In the genomic region with DNA sequence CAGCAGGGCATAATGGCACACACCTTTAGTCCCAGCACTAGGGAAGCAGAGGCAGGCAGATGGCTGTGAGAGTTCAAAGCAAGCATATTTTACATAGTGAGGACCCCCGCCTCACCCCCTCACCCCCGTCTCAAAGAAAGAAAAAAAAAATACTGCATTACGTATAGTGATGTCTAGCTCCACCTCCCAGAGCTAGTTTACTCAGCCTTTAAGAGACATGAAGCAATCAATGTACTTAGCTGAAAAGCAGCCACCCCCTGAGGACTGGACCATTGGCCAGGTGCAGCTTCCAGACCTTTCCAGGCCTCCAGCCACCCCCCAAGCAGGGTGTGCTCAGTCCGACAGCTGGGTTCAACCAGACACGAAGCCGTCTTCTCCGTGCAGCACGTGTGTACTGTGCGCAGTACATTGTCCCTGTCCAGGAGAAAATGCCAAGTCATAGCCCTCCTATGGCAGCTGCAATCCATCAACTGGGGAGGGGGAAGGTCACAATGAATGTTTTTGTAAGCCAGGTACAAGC, we compare ENCODE assay signal across 8 mouse cellular contexts. TPM values are rescaled to one million over a fixed set of nuclear protein-coding genes. Genes with fewer than 3 reads are reported as not detected.
DNase-seq lines count a peak whose midpoint lies in the region; ATAC-seq and TF ChIP-seq lines count a peak whose summit lies in the region.

No protein-coding gene starts in this region.

- peak overlapping the region; percentile 54; the same call in 1 of the 2 replicates for H3K4me3 ChIP-seq in forebrain, embryonic 10.5 days
- peak overlapping the region; percentile 35 for H3K4me3 ChIP-seq in hindbrain, embryonic 16.5 days (ENCODE audit: low read length)
- peak overlapping the region; percentile 61 to 78; a peak in 3 of 4 replicates for H3K4me3 ChIP-seq in liver, embryonic 14.5 days (ENCODE audit: insufficient read depth in 1 of 2, low read depth in 2 of 2, low read length in 2 of 2)
- peak overlapping the region; percentile 31 for H3K4me3 ChIP-seq in midbrain, postnatal 0 days (ENCODE audit: low read depth, low read length)

- peak overlapping the region; percentile 63 for H3K4me2 ChIP-seq in hindbrain, embryonic 16.5 days (ENCODE audit: low read length)
- peak overlapping the region; percentile 79 for H3K4me2 ChIP-seq in liver, embryonic 14.5 days (ENCODE audit: low read depth)
- H3K4me2 ChIP-seq in midbrain, postnatal 0 days (ENCODE audit: low read depth, low read length, poor library complexity, severe bottlenecking), result peak overlapping the region; percentile 45

- H3K9me3 ChIP-seq in forebrain, embryonic 10.5 days, result no peaks in the 10 kb centered on the region
- no peaks in the 10 kb centered on the region for H3K9me3 ChIP-seq in hindbrain, embryonic 16.5 days (ENCODE audit: control insufficient read depth, low read length)
- no peaks in the 10 kb centered on the region for H3K9me3 ChIP-seq in liver, embryonic 14.5 days (ENCODE audit: control insufficient read depth, low read length)
- no peaks in the 10 kb centered on the region for H3K9me3 ChIP-seq in midbrain, postnatal 0 days (ENCODE audit: low read length)

- peak; percentile 10 to 36 for DNase-seq in heart, adult 18-20 months
- DNase-seq in heart, postnatal 25 days (ENCODE audit: low spot score), result no peak
- DNase-seq in forebrain, embryonic 10.5 days (ENCODE audit: extremely low spot score, low spot score), result peak; percentile 21
- peak in 1 of 3 experiments; percentile 24 for DNase-seq in liver, embryonic 14.5 days (ENCODE audit: low read depth in 3 of 3, low spot score in 3 of 3)
- DNase-seq in midbrain, postnatal 0 days (ENCODE audit: low spot score), result peak; percentile 32

- 0 out of 2 replicates have a peak, but pooled peaks have one; percentile 11 for ATAC-seq in cerebellum, adult (ENCODE audit: insufficient number of reproducible peaks, low FRiP score, low TSS enrichment)
- ATAC-seq in hindbrain, embryonic 16.5 days, result peak; percentile 72
- peak; percentile 76 for ATAC-seq in liver, embryonic 14.5 days (ENCODE audit: insufficient read depth)
- ATAC-seq in midbrain, postnatal 0 days (ENCODE audit: low FRiP score), result peak; percentile 55
- no peak for ATAC-seq in monocyte, adult 5-6 weeks (replicated peaks; ENCODE audit: insufficient number of reproducible peaks, low FRiP score, low TSS enrichment, poor library complexity, severe bottlenecking)

- H3K27ac ChIP-seq in forebrain, embryonic 10.5 days, result peak overlapping the region; percentile 88
- H3K27ac ChIP-seq in hindbrain, embryonic 16.5 days (ENCODE audit: low read depth, low read length), result peak overlapping the region; percentile 78
- peak overlapping the region; percentile 83 for H3K27ac ChIP-seq in liver, embryonic 14.5 days
- H3K27ac ChIP-seq in midbrain, postnatal 0 days (ENCODE audit: low read depth, low read length), result peak overlapping the region; percentile 87

- intact Hi-C loops in heart, postnatal 25 days (cut with DNase I), result loop anchor here (10.0 kb wide), 1 partner anchor 211 kb away; no protein-coding TSS in a partner anchor

- peak overlapping the region; percentile 50; the same call in 1 of the 2 replicates for H3K9ac ChIP-seq in hindbrain, embryonic 16.5 days (ENCODE audit: low read depth, low read length)
- peak overlapping the region; percentile 62 for H3K9ac ChIP-seq in liver, embryonic 14.5 days (replicated peaks)
- H3K9ac ChIP-seq in midbrain, postnatal 0 days (replicated peaks; ENCODE audit: low read length, poor library complexity, severe bottlenecking), result peak overlapping the region; percentile 30; the same call in 1 of the 2 replicates

- H3K4me1 ChIP-seq in forebrain, embryonic 10.5 days, result peaks cover 9% of the 10 kb centered on the region
- no peaks in the 10 kb centered on the region for H3K4me1 ChIP-seq in hindbrain, embryonic 16.5 days (ENCODE audit: control insufficient read depth, insufficient read depth, low read depth, low read length)
- peaks cover 0 to 12% of the 10 kb centered on the region in 2 experiments; a peak in 3 of 4 replicates for H3K4me1 ChIP-seq in liver, embryonic 14.5 days (replicated peaks; ENCODE audit: control insufficient read depth in 2 of 2, insufficient read depth in 2 of 2, low read length in 1 of 2)
- H3K4me1 ChIP-seq in midbrain, postnatal 0 days (ENCODE audit: insufficient read depth, low read length), result no peaks in the 10 kb centered on the region

- TF ChIP-seq EP300 in liver, embryonic 14.5 days (IDR thresholded peaks at IDR 0.05; ENCODE audit: low read depth), result peak; percentile 60

- no peak for TF ChIP-seq CTCF in liver, embryonic 14.5 days (IDR thresholded peaks at IDR 0.05; ENCODE audit: low read depth)
- TF ChIP-seq CTCF in midbrain, postnatal 0 days (IDR thresholded peaks at IDR 0.05), result no peak

- peaks cover 19% of the 10 kb centered on the region for H3K27me3 ChIP-seq in forebrain, embryonic 10.5 days (ENCODE audit: poor library complexity, severe bottlenecking)
- no peaks in the 10 kb centered on the region for H3K27me3 ChIP-seq in hindbrain, embryonic 16.5 days (replicated peaks; ENCODE audit: control insufficient read depth, insufficient read depth, low read length)
- no peaks in the 10 kb centered on the region for H3K27me3 ChIP-seq in liver, embryonic 14.5 days (ENCODE audit: control insufficient read depth, insufficient read depth, low read length)
- no peaks in the 10 kb centered on the region for H3K27me3 ChIP-seq in midbrain, postnatal 0 days (ENCODE audit: insufficient read depth, low read length)

- no peaks in the 10 kb centered on the region for H3K36me3 ChIP-seq in forebrain, embryonic 10.5 days (replicated peaks)
- no peaks in the 10 kb centered on the region for H3K36me3 ChIP-seq in hindbrain, embryonic 16.5 days (ENCODE audit: control insufficient read depth, insufficient read depth, low read length)
- no peaks in the 10 kb centered on the region for H3K36me3 ChIP-seq in liver, embryonic 14.5 days (replicated peaks; ENCODE audit: control insufficient read depth, insufficient read depth, low read depth)
- H3K36me3 ChIP-seq in midbrain, postnatal 0 days (ENCODE audit: insufficient read depth, low read length), result no peaks in the 10 kb centered on the region

- 51% methylated on average over 9 of the region's 9 CpGs for WGBS in forebrain, embryonic 10.5 days
- 20% methylated on average over 6 of the region's 9 CpGs for WGBS in hindbrain, embryonic 16.5 days
- WGBS in liver, embryonic 14.5 days (ENCODE audit: insufficient replicate concordance), result 25% methylated on average over 9 of the region's 9 CpGs
- 43% methylated on average over 9 of the region's 9 CpGs for WGBS in midbrain, postnatal 0 days

RNA-seq across cellular contexts. Expression of a gene that starts 24.0 kb away (rescaled TPM):
- 100 to 1,000 TPM; 161 to 175 TPM for total RNA-seq in heart, adult 18-20 months (2021)
- 100 to 1,000 TPM; 154 to 168 TPM for total RNA-seq in heart, postnatal 25 days (2021)
- 416 and 428 TPM in 2 replicates for polyA plus RNA-seq in forebrain, embryonic 10.5 days (2016; fragmentation: Nextera tagmentation; extraction: Ambion mirVana)
- polyA plus RNA-seq in hindbrain, embryonic 16.5 days (2015; fragmentation: Nextera tagmentation; extraction: Ambion mirVana), result 247 and 258 TPM in 2 replicates
- polyA plus RNA-seq in liver, embryonic 14.5 days (2012; rRNA removed), result 69.9 and 111 TPM in 2 replicates
- polyA plus RNA-seq in liver, embryonic 14.5 days (2014; fragmentation: Nextera tagmentation; extraction: Ambion mirVana), result 192 and 194 TPM in 2 replicates
- total RNA-seq in midbrain, postnatal 0 days (2014; rRNA removed), result 113 and 134 TPM in 2 replicates
- 229 and 240 TPM in 2 replicates for polyA plus RNA-seq in midbrain, postnatal 0 days (2015; fragmentation: Nextera tagmentation; extraction: Ambion mirVana)
- 77.8 to 130 TPM (median 129 TPM) in 3 replicates for total RNA-seq in monocyte, adult 5-6 weeks (2017)
